Mouse (Mus musculus) hindbrain, embryonic 11.5 days (tissue): ENCODE results near the gene Antxr2. TPM values are rescaled to one million over a fixed set of nuclear protein-coding genes. Genes with fewer than 3 reads are reported as not detected.

Experiments
- ATAC-seq: fragments of 200-750 bp; cut with Nextera tagmentation; 2 replicates; pipeline ENCODE4 v1.8.0; 2017; ENCODE audit warnings: mild to moderate bottlenecking, moderate TSS enrichment, moderate library complexity; ENCODE audit not compliant: low FRiP score
- DNase-seq: peaks from one replicate; pipeline ENCODE4 v3.0.0-alpha.2; 2015; ENCODE audit warnings: low spot score
- H3K27ac ChIP-seq: fragments of 300-500 bp; sonication (generic); 2 replicates; pipeline ENCODE4 v1.5.1; 2014; ENCODE audit warnings: mild to moderate bottlenecking, low read depth, low read length
- H3K27me3 ChIP-seq: fragments of 300-500 bp; sonication (generic); 2 replicates; pipeline ENCODE4 v1.6.1; 2014; ENCODE audit warnings: mild to moderate bottlenecking, low read length, moderate library complexity, mixed read lengths; ENCODE audit not compliant: control insufficient read depth, insufficient read depth
- H3K36me3 ChIP-seq: fragments of 300-500 bp; sonication (generic); 2 replicates; pipeline ENCODE4 v1.6.1; 2014; ENCODE audit warnings: mild to moderate bottlenecking, low read length, moderate library complexity, mixed read lengths; ENCODE audit not compliant: control insufficient read depth, insufficient read depth
- H3K4me1 ChIP-seq: fragments of 300-500 bp; sonication (generic); replicated peaks from 2 replicates; pipeline ENCODE4 v1.6.1; 2014; ENCODE audit warnings: low read length, mixed read lengths; ENCODE audit not compliant: control insufficient read depth, insufficient read depth
- H3K4me2 ChIP-seq: fragments of 300-500 bp; sonication (generic); replicated peaks from 2 replicates; pipeline ENCODE4 v1.6.1; 2014; ENCODE audit warnings: mild to moderate bottlenecking, low read depth, low read length
- H3K4me3 ChIP-seq: fragments of 300-500 bp; sonication (generic); 2 replicates; pipeline ENCODE4 v1.5.1; 2014; ENCODE audit warnings: low read depth, low read length
- H3K9ac ChIP-seq: fragments of 300-500 bp; sonication (generic); 2 replicates; pipeline ENCODE4 v1.6.1; 2014; ENCODE audit warnings: low read depth, low read length
- H3K9me3 ChIP-seq: fragments of 300-500 bp; sonication (generic); 2 replicates; pipeline ENCODE4 v1.6.1; 2016; ENCODE audit warnings: low read length; ENCODE audit not compliant: control insufficient read depth
- WGBS: fragments of 180-500 bp; shearing (Covaris S2); extraction: QIAGEN DNeasy Blood & Tissue Kit; methylation state at CpG from one replicate; pipeline ENCODE4 v1.1.7; 2014; 5-methylcytosine and 5-hydroxymethylcytosine counted together
- polyA plus RNA-seq: library from polyadenylated mRNA; unstranded; fragments of >200 nt; fragmentation: Nextera tagmentation; extraction: Ambion mirVana; gene quantifications from 2 replicates; pipeline ENCODE4 v1.2.1, GENCODE M21; 2014

The Antxr2 gene
- polyA plus RNA-seq, 1 experiment from 2014 or later: 9.5 TPM

GRCm38 (mm10) chr5:98016247-98017203 is 14.3 kb downstream of the Antxr2 start:
- H3K9ac ChIP-seq: no peak overlapping the region
- no peak for ATAC-seq

GRCm38 (mm10) chr5:98005751-98006150 is 25.1 kb downstream of the Antxr2 start:
- Histone ChIP-seq H3K4me1 (no peaks in the 10 kb centered on the region), H3K36me3 (no peaks in the 10 kb centered on the region), H3K9ac (no peak overlapping the region), H3K9me3 (no peaks in the 10 kb centered on the region), H3K4me3 (no peak overlapping the region), H3K27me3 (no peaks in the 10 kb centered on the region), H3K27ac (no peak overlapping the region), H3K4me2 (no peak overlapping the region)
- WGBS: 94% methylated on average over 8 of the region's 8 CpGs
- no peak for ATAC-seq
- DNase-seq: no peak

More at GRCm38 (mm10) chr5:98016247-98017203, 14.3 kb downstream of the Antxr2 start:
- H3K4me3 ChIP-seq: no peak overlapping the region
- no peaks in the 10 kb centered on the region for H3K27me3 ChIP-seq
- H3K4me2 ChIP-seq: no peak overlapping the region
- 88% methylated on average over 20 of the region's 20 CpGs for WGBS
- no peaks in the 10 kb centered on the region for H3K36me3 ChIP-seq
- no peak overlapping the region for H3K27ac ChIP-seq
- DNase-seq: peak; percentile 4
- no peaks in the 10 kb centered on the region for H3K4me1 ChIP-seq
- no peaks in the 10 kb centered on the region for H3K9me3 ChIP-seq

- no peaks in the 10 kb centered on the region for H3K27me3 ChIP-seq
- no peak overlapping the region for H3K27ac ChIP-seq
- no peak overlapping the region for H3K4me3 ChIP-seq
- H3K4me1 ChIP-seq: no peaks in the 10 kb centered on the region
- DNase-seq (no peak), ATAC-seq (no peak)
- no peaks in the 10 kb centered on the region for H3K36me3 ChIP-seq
- H3K9me3 ChIP-seq: no peaks in the 10 kb centered on the region
- H3K9ac ChIP-seq: no peak overlapping the region
- WGBS: 96% methylated on average over 2 of the region's 2 CpGs
- H3K4me2 ChIP-seq: no peak overlapping the region
These were observed 31.5 kb downstream of the Antxr2 start for GRCm38 (mm10) chr5:97999261-97999824.

GRCm38 (mm10) chr5:97996500-97997176 is 34.2 kb downstream of the Antxr2 start:
- Histone ChIP-seq H3K4me2 (no peak overlapping the region), H3K27ac (no peak overlapping the region), H3K4me3 (no peak overlapping the region), H3K9ac (no peak overlapping the region), H3K27me3 (no peaks in the 10 kb centered on the region), H3K4me1 (no peaks in the 10 kb centered on the region), H3K9me3 (no peaks in the 10 kb centered on the region), H3K36me3 (no peaks in the 10 kb centered on the region)
- DNase-seq (no peak), ATAC-seq (no peak)
- WGBS: 84% methylated on average over 6 of the region's 6 CpGs

- Histone ChIP-seq H3K9me3 (no peaks in the 10 kb centered on the region), H3K36me3 (no peaks in the 10 kb centered on the region), H3K9ac (no peak overlapping the region), H3K4me3 (no peak overlapping the region), H3K27me3 (no peaks in the 10 kb centered on the region), H3K4me2 (no peak overlapping the region), H3K4me1 (no peaks in the 10 kb centered on the region), H3K27ac (no peak overlapping the region)
- DNase-seq (no peak), ATAC-seq (no peak)
- WGBS: 83% methylated on average over 4 of the region's 4 CpGs
These were observed 35.0 kb downstream of the Antxr2 start for GRCm38 (mm10) chr5:97995881-97996280.

- no peaks in the 10 kb centered on the region for H3K36me3 ChIP-seq
- no peak overlapping the region for H3K4me2 ChIP-seq
- H3K9me3 ChIP-seq: no peaks in the 10 kb centered on the region
- no peak overlapping the region for H3K9ac ChIP-seq
- no peaks in the 10 kb centered on the region for H3K27me3 ChIP-seq
- H3K27ac ChIP-seq: no peak overlapping the region
- 91% methylated on average over 4 of the region's 4 CpGs for WGBS
- H3K4me3 ChIP-seq: no peak overlapping the region
- H3K4me1 ChIP-seq: no peaks in the 10 kb centered on the region
- no peak for ATAC-seq
- DNase-seq: no peak
These were observed 44.1 kb downstream of the Antxr2 start for GRCm38 (mm10) chr5:97986656-97987294.

GRCm38 (mm10) chr5:97983375-97983774 is 47.5 kb downstream of the Antxr2 start:
- 95% methylated on average over 9 of the region's 9 CpGs for WGBS
- H3K9me3 ChIP-seq: no peaks in the 10 kb centered on the region
- H3K4me2 ChIP-seq: no peak overlapping the region
- H3K36me3 ChIP-seq: no peaks in the 10 kb centered on the region
- DNase-seq: no peak
- no peak for ATAC-seq
- no peak overlapping the region for H3K27ac ChIP-seq
- no peak overlapping the region for H3K4me3 ChIP-seq
- H3K9ac ChIP-seq: no peak overlapping the region
- no peaks in the 10 kb centered on the region for H3K4me1 ChIP-seq
- H3K27me3 ChIP-seq: no peaks in the 10 kb centered on the region

- Histone ChIP-seq H3K9ac (no peak overlapping the region), H3K4me3 (no peak overlapping the region), H3K27me3 (no peaks in the 10 kb centered on the region), H3K36me3 (no peaks in the 10 kb centered on the region), H3K9me3 (no peaks in the 10 kb centered on the region), H3K4me1 (no peaks in the 10 kb centered on the region), H3K27ac (no peak overlapping the region), H3K4me2 (0 out of 2 replicates have a peak overlapping the region, but pooled peaks have one; percentile 2)
- WGBS: 50% methylated on average over 14 of the region's 14 CpGs
- DNase-seq (peak; percentile 41), ATAC-seq (peak; percentile 69; the same call in 1 of the 2 replicates)
These were observed 50.4 kb downstream of the Antxr2 start for GRCm38 (mm10) chr5:97980472-97980871.
